Mouse (Mus musculus) ES-E14 (cell line): ENCODE data around the gene Cldn10. TPM values are rescaled to one million over a fixed set of nuclear protein-coding genes. Genes with fewer than 3 reads are reported as not detected.

ENCODE experiments used
- DNase-seq: peaks from one replicate; pipeline ENCODE4 v3.0.0-alpha.2; 2013; ENCODE audit warnings: low read depth, low spot score
- H3K27ac ChIP-seq: 2 replicates; pipeline ENCODE4 v1.5.1; 2012; ENCODE audit warnings: low read depth, mild to moderate bottlenecking, low read length, moderate library complexity, mixed read lengths; ENCODE audit not compliant: poor library complexity, insufficient read depth, severe bottlenecking
- H3K36me3 ChIP-seq: 2 replicates; pipeline ENCODE4 v1.6.1; 2012; ENCODE audit warnings: mild to moderate bottlenecking, low read length, moderate library complexity, mixed read lengths; ENCODE audit not compliant: control insufficient read depth, poor library complexity, insufficient read depth, severe bottlenecking
- H3K4me1 ChIP-seq, 2 experiments: fragments of 150-350 bp in 1 of 2; sonication (generic) in 1 of 2; 2 replicates each; pipeline ENCODE4 v1.6.1; 2012; ENCODE audit warnings: low read length in 2 of 2, mild to moderate bottlenecking in 1 of 2, mixed read lengths in 1 of 2; ENCODE audit not compliant: control insufficient read depth in 2 of 2, insufficient read depth in 2 of 2, poor library complexity in 1 of 2
- H3K4me3 ChIP-seq, 2 experiments: fragments of 150-350 bp in 1 of 2; sonication (generic) in 1 of 2; 2 replicates each; pipeline ENCODE4 v1.5.1; 2012; ENCODE audit warnings: low read length in 2 of 2, low read depth in 1 of 2, mild to moderate bottlenecking in 1 of 2, mixed read lengths in 1 of 2; ENCODE audit not compliant: insufficient read depth in 1 of 2, poor library complexity in 1 of 2, severe bottlenecking in 1 of 2
- H3K9ac ChIP-seq: 2 replicates; pipeline ENCODE4 v1.6.1; 2012; ENCODE audit warnings: low read depth, mild to moderate bottlenecking, low read length, mixed read lengths; ENCODE audit not compliant: poor library complexity, insufficient read depth, severe bottlenecking
- H3K9me3 ChIP-seq: fragments of 150-350 bp; sonication (generic); 2 replicates; pipeline ENCODE4 v1.6.1; 2012; ENCODE audit warnings: low read depth, mild to moderate bottlenecking, low read length; ENCODE audit not compliant: control insufficient read depth, insufficient read depth
- CHD2 ChIP-seq: IDR thresholded peaks from 2 replicates; pipeline ENCODE4 v1.6.1; 2014; ENCODE audit warnings: mild to moderate bottlenecking, low read depth, low read length, inconsistent platforms
- HCFC1 ChIP-seq: IDR thresholded peaks from 2 replicates; pipeline ENCODE4 v1.6.1; 2012; ENCODE audit warnings: low read length, inconsistent platforms, borderline replicate concordance; ENCODE audit not compliant: insufficient read depth
- MAFK ChIP-seq: IDR thresholded peaks from 2 replicates; pipeline ENCODE4 v1.6.1; 2014; ENCODE audit warnings: mild to moderate bottlenecking, low read depth, low read length, inconsistent platforms; ENCODE audit not compliant: insufficient read depth
- ZC3H11A ChIP-seq: IDR thresholded peaks from 2 replicates; pipeline ENCODE4 v1.6.1; 2012; ENCODE audit warnings: low read depth, mild to moderate bottlenecking, inconsistent platforms, low read length, borderline replicate concordance
- ZNF384 ChIP-seq: IDR thresholded peaks from 2 replicates; pipeline ENCODE4 v1.6.1; 2012; ENCODE audit warnings: low read depth, low read length, inconsistent platforms
- in situ Hi-C, 2 experiments: fragments of 600-800 bp; cut with MboI; formaldehyde crosslinking; loops; one replicate each; pipeline ENCODE4 v1.15.1; 2025; ENCODE audit warnings: low sequenced_read_pairs in 2 of 2, inconsistent platforms in 1 of 2; ENCODE audit not compliant: unreplicated experiment in 2 of 2
- total RNA-seq: library from RNA; depleted of rRNA; stranded (reverse); fragments of 300-350 nt; gene quantifications from 2 replicates; pipeline ENCODE4 v1.2.3, GENCODE M21; 2012

Cldn10 gene
- total RNA-seq, 1 experiment: 0.09 TPM

DNA sequence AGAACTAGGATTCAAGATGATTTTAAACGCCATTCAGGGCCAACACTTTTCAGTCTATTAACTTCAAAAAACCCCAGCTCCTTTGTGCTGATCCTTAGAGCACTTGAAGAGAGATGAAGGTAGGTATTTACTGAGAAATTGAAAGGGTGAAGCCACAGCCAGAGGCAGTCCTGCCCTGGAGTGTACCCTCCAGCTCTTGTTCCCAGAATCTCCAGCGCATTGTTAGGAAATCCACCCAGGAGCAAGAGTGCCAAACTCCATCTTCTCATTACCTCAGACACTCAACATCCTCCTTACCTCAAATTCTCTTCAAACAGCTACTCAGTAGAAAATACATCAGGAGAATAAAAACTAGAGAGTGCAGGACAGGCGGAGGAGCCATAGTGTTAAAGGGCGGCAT is 35.1 kb downstream of the Cldn10 start:
- in situ Hi-C loops: loop anchor here (25.0 kb wide), 1 partner anchor 611 kb away; no protein-coding TSS in a partner anchor
- Histone ChIP-seq H3K36me3 (no peaks in the 10 kb centered on the region), H3K9me3 (no peaks in the 10 kb centered on the region), H3K9ac (no peak overlapping the region), H3K4me3 (no peak overlapping the region), H3K27ac (no peak overlapping the region), H3K4me1 (no peaks in the 10 kb centered on the region; a peak in 1 of 4 replicates)
- no peak for DNase-seq
- no peak for TF ChIP-seq HCFC1
- no peak for TF ChIP-seq MAFK
- no peak for TF ChIP-seq CHD2
- TF ChIP-seq ZC3H11A: no peak
- no peak for TF ChIP-seq ZNF384

DNA sequence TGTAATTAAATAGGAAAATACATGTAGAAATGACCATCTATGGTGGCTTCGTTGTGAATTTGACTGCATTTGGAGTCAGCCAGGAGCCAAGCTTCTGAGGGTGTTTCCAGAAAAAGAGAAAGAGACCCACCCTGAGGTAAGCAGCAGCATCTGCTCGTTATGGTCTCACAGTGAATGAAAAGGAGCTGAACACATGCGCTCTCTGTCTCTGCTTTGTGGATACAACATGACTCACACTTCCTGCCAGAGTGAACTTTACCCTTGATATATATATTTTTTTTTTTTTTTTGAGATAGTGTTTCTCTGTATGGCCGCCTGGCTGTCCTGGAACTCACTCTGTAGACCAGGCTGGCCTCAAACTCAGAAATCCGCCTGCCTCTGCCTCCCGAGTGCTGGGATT is 35.6 kb downstream of the Cldn10 start:
- no peaks in the 10 kb centered on the region for H3K9me3 ChIP-seq
- in situ Hi-C loops: loop anchor here (25.0 kb wide), 1 partner anchor 611 kb away; no protein-coding TSS in a partner anchor
- TF ChIP-seq ZC3H11A: no peak

GRCm38 (mm10) chr14:118826346-118826745 is 38.6 kb downstream of the Cldn10 start:
- Histone ChIP-seq H3K36me3 (no peaks in the 10 kb centered on the region), H3K4me1 (no peaks in the 10 kb centered on the region; a peak in 1 of 4 replicates), H3K4me3 (no peak overlapping the region), H3K9ac (no peak overlapping the region), H3K9me3 (no peaks in the 10 kb centered on the region), H3K27ac (no peak overlapping the region)
- DNase-seq: no peak
- in situ Hi-C loops: no loop called here
- TF ChIP-seq ZNF384: no peak
- TF ChIP-seq MAFK: no peak
- TF ChIP-seq ZC3H11A: no peak
- TF ChIP-seq HCFC1: no peak
- no peak for TF ChIP-seq CHD2

More for the DNA sequence above, 35.6 kb downstream of the Cldn10 start:
- no peaks in the 10 kb centered on the region; a peak in 1 of 4 replicates for H3K4me1 ChIP-seq
- no peak for DNase-seq
- no peaks in the 10 kb centered on the region for H3K36me3 ChIP-seq
- no peak overlapping the region for H3K27ac ChIP-seq
- H3K4me3 ChIP-seq: no peak overlapping the region
- no peak overlapping the region for H3K9ac ChIP-seq

GRCm38 (mm10) chr14:118827283-118827904 is 39.7 kb downstream of the Cldn10 start:
- in situ Hi-C loops: no loop called here
- Histone ChIP-seq H3K4me3 (no peak overlapping the region), H3K36me3 (no peaks in the 10 kb centered on the region), H3K4me1 (no peaks in the 10 kb centered on the region; a peak in 1 of 4 replicates), H3K27ac (no peak overlapping the region), H3K9ac (no peak overlapping the region), H3K9me3 (no peaks in the 10 kb centered on the region)
- TF ChIP-seq CHD2 (no peak), ZNF384 (no peak), ZC3H11A (no peak), HCFC1 (no peak), MAFK (no peak)
- DNase-seq: no peak
